Mouse (Mus musculus) liver, postnatal 0 days (tissue): Measurements from ENCODE around the gene Stk11. TPM values are rescaled to one million over a fixed set of nuclear protein-coding genes. Genes with fewer than 3 reads are reported as not detected.

Source experiments
- ATAC-seq: fragments of 200-750 bp; cut with Nextera tagmentation; 2 replicates; pipeline ENCODE4 v1.8.0; 2017; ENCODE audit warnings: mild to moderate bottlenecking, moderate library complexity
- DNase-seq: peaks from one replicate; pipeline ENCODE4 v3.0.0-alpha.2; 2016
- H3K27ac ChIP-seq: fragments of 300-500 bp; sonication (generic); 2 replicates; pipeline ENCODE4 v1.5.1; 2014; ENCODE audit warnings: antibody characterized with exemption, moderate library complexity, mild to moderate bottlenecking, low read depth
- H3K27me3 ChIP-seq: fragments of 300-500 bp; sonication (generic); 2 replicates; pipeline ENCODE4 v1.6.1; 2014; ENCODE audit warnings: low read length, control low read depth, mixed read lengths; ENCODE audit not compliant: insufficient read depth
- H3K36me3 ChIP-seq: fragments of 300-500 bp; sonication (generic); replicated peaks from 2 replicates; pipeline ENCODE4 v1.6.1; 2014; ENCODE audit warnings: mild to moderate bottlenecking, control low read depth, low read length, moderate library complexity, mixed read lengths; ENCODE audit not compliant: insufficient read depth
- H3K4me1 ChIP-seq: fragments of 300-500 bp; sonication (generic); 2 replicates; pipeline ENCODE4 v1.6.1; 2014; ENCODE audit warnings: antibody characterized with exemption, mild to moderate bottlenecking, control low read depth; ENCODE audit not compliant: insufficient read depth
- H3K4me2 ChIP-seq: fragments of 300-500 bp; sonication (generic); 2 replicates; pipeline ENCODE4 v1.6.1; 2014; ENCODE audit warnings: low read depth, mild to moderate bottlenecking, low read length, moderate library complexity, mixed read lengths
- H3K4me3 ChIP-seq: fragments of 300-500 bp; sonication (generic); 2 replicates; pipeline ENCODE4 v1.5.1; 2014; ENCODE audit warnings: low read depth, low read length
- H3K9ac ChIP-seq: fragments of 300-500 bp; sonication (generic); replicated peaks from 2 replicates; pipeline ENCODE4 v1.6.1; 2014; ENCODE audit warnings: mild to moderate bottlenecking, moderate library complexity
- H3K9me3 ChIP-seq: fragments of 300-500 bp; sonication (generic); 2 replicates; pipeline ENCODE4 v1.6.1; 2016; ENCODE audit warnings: mild to moderate bottlenecking, control low read depth, low read length, mixed read lengths
- CTCF ChIP-seq: sonication (generic); IDR thresholded peaks from 2 replicates; pipeline ENCODE4 v1.5.1; 2016; ENCODE audit warnings: antibody characterized with exemption, low read depth
- EP300 ChIP-seq: IDR thresholded peaks from 2 replicates; pipeline ENCODE4 v1.6.1; 2016; ENCODE audit warnings: antibody characterized with exemption, low read depth, mild to moderate bottlenecking
- WGBS: fragments of 180-500 bp; shearing (Covaris S2); extraction: QIAGEN DNeasy Blood & Tissue Kit; methylation state at CpG from one replicate; pipeline ENCODE4 v1.1.7; 2014; ENCODE audit not compliant: insufficient replicate concordance; 5-methylcytosine and 5-hydroxymethylcytosine counted together
- polyA plus RNA-seq: library from polyadenylated mRNA; unstranded; fragments of >200 nt; fragmentation: Nextera tagmentation; extraction: Ambion mirVana; gene quantifications from 2 replicates; pipeline ENCODE4 v1.2.1, GENCODE M21; 2015

Gene Stk11
- polyA plus RNA-seq, 1 experiment from 2014 or later: 11.2 TPM

- TF ChIP-seq EP300 (no peak), CTCF (no peak)
- Histone ChIP-seq H3K36me3 (peaks cover 58% of the 10 kb centered on the region), H3K27ac (peak overlapping the region; percentile 92), H3K27me3 (no peaks in the 10 kb centered on the region), H3K9ac (no peak overlapping the region), H3K4me3 (no peak overlapping the region), H3K4me1 (peaks cover 76% of the 10 kb centered on the region), H3K9me3 (no peaks in the 10 kb centered on the region), H3K4me2 (no peak overlapping the region)
- DNase-seq (no peak), ATAC-seq (no peak)
- WGBS: 80% methylated on average over 29 of the region's 29 CpGs
Measured at GRCm38 (mm10) chr10:80156002-80156751, 40.6 kb downstream of the Stk11 start.

- H3K4me3 ChIP-seq: no peak overlapping the region
- H3K9me3 ChIP-seq: no peaks in the 10 kb centered on the region
- H3K27me3 ChIP-seq: no peaks in the 10 kb centered on the region
- 78% methylated on average over 7 of the region's 7 CpGs for WGBS
- H3K4me1 ChIP-seq: peaks cover 80% of the 10 kb centered on the region
- H3K9ac ChIP-seq: no peak overlapping the region
- ATAC-seq (no peak), DNase-seq (no peak)
- H3K27ac ChIP-seq: peak overlapping the region; percentile 92
- peaks cover 54% of the 10 kb centered on the region for H3K36me3 ChIP-seq
- TF ChIP-seq EP300: no peak
- no peak for TF ChIP-seq CTCF
- no peak overlapping the region for H3K4me2 ChIP-seq
Measured at GRCm38 (mm10) chr10:80156752-80157053, 41.1 kb downstream of the Stk11 start.

GRCm38 (mm10) chr10:80157141-80157929 lies 41.7 kb downstream of the Stk11 start:
- peaks cover 82% of the 10 kb centered on the region for H3K4me1 ChIP-seq
- WGBS: 64% methylated on average over 15 of the region's 15 CpGs
- no peaks in the 10 kb centered on the region for H3K9me3 ChIP-seq
- no peak for TF ChIP-seq CTCF
- TF ChIP-seq EP300: no peak
- peak overlapping the region; percentile 92 for H3K27ac ChIP-seq
- no peak for DNase-seq
- H3K27me3 ChIP-seq: no peaks in the 10 kb centered on the region
- no peak overlapping the region for H3K9ac ChIP-seq
- peaks cover 54% of the 10 kb centered on the region for H3K36me3 ChIP-seq
- no peak overlapping the region for H3K4me3 ChIP-seq
- peak overlapping the region; percentile 89; the same call in 1 of the 2 replicates for H3K4me2 ChIP-seq
- ATAC-seq: no peak

- peaks cover 42% of the 10 kb centered on the region for H3K36me3 ChIP-seq
- H3K4me1 ChIP-seq: peaks cover 81% of the 10 kb centered on the region
Measured at GRCm38 (mm10) chr10:80158307-80158986, 42.8 kb downstream of the Stk11 start.

GRCm38 (mm10) chr10:80159021-80159560 lies 43.5 kb downstream of the Stk11 start:
- ATAC-seq (no peak; the same call in 1 of the 2 replicates), DNase-seq (peak; percentile 59)
- peak overlapping the region; percentile 53; the same call in 1 of the 2 replicates for H3K9ac ChIP-seq
- TF ChIP-seq CTCF (no peak), EP300 (no peak)
- 10% methylated on average over 12 of the region's 12 CpGs for WGBS
- H3K4me1 ChIP-seq: peaks cover 81% of the 10 kb centered on the region
- H3K27ac ChIP-seq: peak overlapping the region; percentile 92
- H3K4me2 ChIP-seq: peak overlapping the region; percentile 89
- no peaks in the 10 kb centered on the region for H3K27me3 ChIP-seq
- H3K9me3 ChIP-seq: no peaks in the 10 kb centered on the region
- peaks cover 36% of the 10 kb centered on the region for H3K36me3 ChIP-seq
- peak overlapping the region; percentile 58 for H3K4me3 ChIP-seq

More at GRCm38 (mm10) chr10:80158307-80158986, 42.8 kb downstream of the Stk11 start:
- Histone ChIP-seq H3K9ac (peak overlapping the region; percentile 53), H3K9me3 (no peaks in the 10 kb centered on the region), H3K4me3 (peak overlapping the region; percentile 58; the same call in 1 of the 2 replicates), H3K27me3 (no peaks in the 10 kb centered on the region), H3K4me2 (peak overlapping the region; percentile 89), H3K27ac (peak overlapping the region; percentile 92)
- DNase-seq (peak; percentile 82), ATAC-seq (no peak)
- 0 out of 2 replicates have a peak, but pooled peaks have one; percentile 23 for TF ChIP-seq EP300
- TF ChIP-seq CTCF: no peak
- 7% methylated on average over 18 of the region's 18 CpGs for whole genome bisulfite sequencing
